Mouse (Mus musculus) CH12.LX (cell line): Measurements from ENCODE around the gene Fgfr2.

Source experiments
- CTCF ChIP-seq, 2 experiments: IDR thresholded peaks in 1 of 2; conservative IDR thresholded peaks in 1 of 2; 2 replicates each; pipeline ENCODE4 v1.5.1; 2011 to 2012; ENCODE audit warnings: low read depth in 2 of 2, low read length in 2 of 2, improper control_type of control experiment in 1 of 2, inconsistent platforms in 1 of 2, mild to moderate bottlenecking in 1 of 2, moderate library complexity in 1 of 2
- E2F4 ChIP-seq: IDR thresholded peaks from 2 replicates; pipeline ENCODE4 v1.6.1; 2011; ENCODE audit warnings: low read depth, low read length, improper control_type of control experiment; ENCODE audit not compliant: insufficient replicate concordance
- ELF1 ChIP-seq: IDR thresholded peaks from 2 replicates; pipeline ENCODE4 v1.6.1; 2014; ENCODE audit warnings: low read depth, mild to moderate bottlenecking, inconsistent platforms, low read length, improper control_type of control experiment
- EP300 ChIP-seq: IDR thresholded peaks from 2 replicates; pipeline ENCODE4 v1.6.1; 2011; ENCODE audit warnings: low read length, improper control_type of control experiment
- ETS1 ChIP-seq: conservative IDR thresholded peaks from 2 replicates; pipeline ENCODE4 v1.6.1; 2012; ENCODE audit warnings: low read depth, mild to moderate bottlenecking, inconsistent platforms, low read length, improper control_type of control experiment, moderate library complexity
- IRF4 ChIP-seq: IDR thresholded peaks from 2 replicates; pipeline ENCODE4 v1.6.1; 2014; ENCODE audit warnings: low read depth, mild to moderate bottlenecking, inconsistent platforms, low read length, improper control_type of control experiment
- KAT2A ChIP-seq: IDR thresholded peaks from 2 replicates; pipeline ENCODE4 v1.6.1; 2012; ENCODE audit warnings: low read length, improper control_type of control experiment, inconsistent platforms; ENCODE audit not compliant: insufficient replicate concordance
- MAX ChIP-seq: IDR thresholded peaks from 2 replicates; pipeline ENCODE4 v1.6.1; 2011; ENCODE audit warnings: low read length, improper control_type of control experiment
- MXI1 ChIP-seq: IDR thresholded peaks from 2 replicates; pipeline ENCODE4 v1.6.1; 2011; ENCODE audit warnings: mild to moderate bottlenecking, low read depth, low read length, improper control_type of control experiment
- POLR2A ChIP-seq: IDR thresholded peaks from 2 replicates; pipeline ENCODE4 v1.6.1; 2011; ENCODE audit warnings: low read depth, mild to moderate bottlenecking, improper control_type of control experiment, low read length
- RCOR1 ChIP-seq: conservative IDR thresholded peaks from 2 replicates; pipeline ENCODE4 v1.6.1; 2012; ENCODE audit warnings: low read depth, mild to moderate bottlenecking, inconsistent platforms, low read length, improper control_type of control experiment
- UBTF ChIP-seq: IDR thresholded peaks from 2 replicates; pipeline ENCODE4 v1.6.1; 2012; ENCODE audit warnings: low read depth, mild to moderate bottlenecking, inconsistent platforms, low read length, improper control_type of control experiment, moderate library complexity
- USF2 ChIP-seq: conservative IDR thresholded peaks from 2 replicates; pipeline ENCODE4 v1.6.1; 2011; ENCODE audit warnings: low read depth, low read length, improper control_type of control experiment
- ZC3H11A ChIP-seq: IDR thresholded peaks from 2 replicates; pipeline ENCODE4 v1.6.1; 2012; ENCODE audit warnings: low read depth, mild to moderate bottlenecking, inconsistent platforms, low read length, improper control_type of control experiment

GRCm38 (mm10) chr7:130216272-130216671 is 2906.9 kb downstream of the Fgfr2 start:
- TF ChIP-seq EP300 (no peak), E2F4 (no peak), POLR2A (no peak), CTCF (conservative IDR thresholded peaks at IDR 0.05 in 1 of 2, IDR thresholded peaks at IDR 0.05 in 1 of 2; ENCODE audit: low read depth in 2 of 2, low read length in 2 of 2) (no peak), KAT2A (no peak), RCOR1 (no peak), UBTF (no peak), ETS1 (no peak), ELF1 (no peak), MAX (no peak), MXI1 (no peak), USF2 (no peak), IRF4 (no peak), ZC3H11A (no peak)
